Mouse (Mus musculus) kidney, postnatal 0 days (tissue): ENCODE results near the gene Tbl2. TPM values are rescaled to one million over a fixed set of nuclear protein-coding genes. Genes with fewer than 3 reads are reported as not detected.
A peak's percentile ranks its signal among the peaks of the same experiment; 100 is the strongest.

Experiments
- ATAC-seq: fragments of 200-750 bp; cut with Nextera tagmentation; replicated peaks from 2 replicates; pipeline ENCODE4 v1.8.0; 2017; ENCODE audit warnings: low read depth, moderate number of reproducible peaks, moderate TSS enrichment, moderate library complexity; ENCODE audit not compliant: low FRiP score
- DNase-seq: peaks from one replicate; pipeline ENCODE4 v3.0.0-alpha.2; 2016; ENCODE audit warnings: low spot score
- H3K27ac ChIP-seq: fragments of 300-500 bp; sonication (generic); 2 replicates; pipeline ENCODE4 v1.5.1; 2014; ENCODE audit warnings: mild to moderate bottlenecking
- H3K27me3 ChIP-seq: fragments of 300-500 bp; sonication (generic); 2 replicates; pipeline ENCODE4 v1.6.1; 2014; ENCODE audit warnings: low read length, mixed read lengths; ENCODE audit not compliant: insufficient read depth
- H3K36me3 ChIP-seq: fragments of 300-500 bp; sonication (generic); 2 replicates; pipeline ENCODE4 v1.6.1; 2014; ENCODE audit warnings: low read length, mixed read lengths; ENCODE audit not compliant: insufficient read depth
- H3K4me1 ChIP-seq: fragments of 300-500 bp; sonication (generic); replicated peaks from 2 replicates; pipeline ENCODE4 v1.6.1; 2014; ENCODE audit warnings: antibody characterized with exemption, low read length, mixed read lengths; ENCODE audit not compliant: insufficient read depth
- H3K4me2 ChIP-seq: fragments of 300-500 bp; sonication (generic); 2 replicates; pipeline ENCODE4 v1.6.1; 2014; ENCODE audit warnings: mild to moderate bottlenecking, low read length, moderate library complexity, mixed read lengths
- H3K4me3 ChIP-seq: fragments of 300-500 bp; sonication (generic); replicated peaks from 2 replicates; pipeline ENCODE4 v1.5.1; 2014; ENCODE audit warnings: low read depth, low read length
- H3K9ac ChIP-seq: fragments of 300-500 bp; sonication (generic); 2 replicates; pipeline ENCODE4 v1.6.1; 2014; ENCODE audit warnings: low read depth, low read length
- H3K9me3 ChIP-seq: fragments of 300-500 bp; sonication (generic); replicated peaks from 2 replicates; pipeline ENCODE4 v1.6.1; 2016; ENCODE audit warnings: low read length, inconsistent platforms, mixed read lengths
- CTCF ChIP-seq: IDR thresholded peaks from 2 replicates; pipeline ENCODE4 v1.5.1; 2016; ENCODE audit warnings: antibody characterized with exemption, low read depth, mild to moderate bottlenecking, moderate library complexity
- WGBS: fragments of 180-500 bp; shearing (Covaris S2); extraction: QIAGEN DNeasy Blood & Tissue Kit; methylation state at CpG from one replicate; pipeline ENCODE4 v1.1.7; 2014; 5-methylcytosine and 5-hydroxymethylcytosine counted together
- polyA plus RNA-seq: library from polyadenylated mRNA; unstranded; fragments of >200 nt; fragmentation: Nextera tagmentation; extraction: Ambion mirVana; gene quantifications from 2 replicates; pipeline ENCODE4 v1.2.1, GENCODE M21; 2015

Tbl2 gene
- polyA plus RNA-seq, 1 experiment from 2014 or later = 14.5 TPM

DNA sequence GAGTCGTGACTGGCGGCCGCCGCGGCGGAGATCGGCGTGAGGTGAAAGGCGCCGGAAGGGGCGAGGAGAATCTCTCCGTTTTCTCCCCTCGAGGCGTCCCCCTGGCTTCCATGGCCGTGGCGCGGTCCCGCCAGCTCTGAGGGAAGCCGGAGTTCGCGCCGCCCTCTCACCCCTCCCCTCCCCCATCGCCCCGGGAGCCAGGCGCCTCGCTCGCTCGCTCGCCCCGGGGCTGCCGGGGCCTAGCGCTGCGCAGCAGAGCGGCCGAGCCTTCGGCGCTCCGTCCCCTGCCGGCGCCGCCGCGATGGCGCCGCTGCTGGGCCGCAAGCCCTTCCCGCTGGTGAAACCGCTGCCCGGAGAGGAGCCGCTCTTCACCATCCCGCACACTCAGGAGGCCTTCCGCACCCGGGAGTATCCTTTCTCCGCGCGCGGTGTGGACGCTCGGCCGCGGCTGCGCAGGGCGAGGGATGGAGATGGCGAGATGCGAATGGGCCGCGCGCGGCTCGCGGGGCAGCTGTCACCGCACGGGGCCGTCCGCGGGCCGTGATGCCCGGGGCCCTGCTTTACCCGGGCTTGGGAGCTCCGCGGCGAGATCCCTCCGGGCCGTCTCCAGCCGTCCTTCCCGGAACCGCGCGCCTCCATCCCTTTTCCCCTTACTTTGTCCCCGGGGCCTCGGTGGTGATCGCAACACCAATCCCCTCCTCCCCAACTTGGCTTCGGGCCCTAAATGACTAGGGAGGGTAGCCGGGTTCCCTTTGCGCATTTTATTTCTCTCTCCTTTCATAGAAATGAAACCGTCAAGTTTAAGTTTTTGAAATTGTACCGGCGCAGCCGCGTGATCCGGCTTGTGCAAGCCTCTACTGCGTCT, 38.1 kb downstream of the Tbl2 start:
- TF ChIP-seq CTCF = no peak
- Histone ChIP-seq H3K4me2 (peak overlapping the region; percentile 71), H3K9ac (peak overlapping the region; percentile 89), H3K27me3 (no peaks in the 10 kb centered on the region), H3K4me1 (peaks cover 12% of the 10 kb centered on the region), H3K4me3 (peak overlapping the region; percentile 99), H3K9me3 (no peaks in the 10 kb centered on the region), H3K27ac (peak overlapping the region; percentile 96), H3K36me3 (peaks cover 2% of the 10 kb centered on the region; the same call in 1 of the 2 replicates)
- under 1% methylated on average over 77 of the region's 102 CpGs for whole genome bisulfite sequencing
- DNase-seq (peak; percentile 34), ATAC-seq (peak; percentile 29)

GRCm38 (mm10) chr5:135188214-135188554, 38.7 kb downstream of the Tbl2 start:
- H3K36me3 ChIP-seq = no peaks in the 10 kb centered on the region
- no peak for ATAC-seq
- H3K4me3 ChIP-seq = peak overlapping the region; percentile 99
- TF ChIP-seq CTCF = no peak
- under 1% methylated on average over 8 of the region's 8 CpGs for WGBS
- no peaks in the 10 kb centered on the region for H3K9me3 ChIP-seq
- H3K4me1 ChIP-seq = peaks cover 12% of the 10 kb centered on the region
- peak overlapping the region; percentile 89 for H3K9ac ChIP-seq
- no peaks in the 10 kb centered on the region for H3K27me3 ChIP-seq
- peak overlapping the region; percentile 96; the same call in 1 of the 2 replicates for H3K27ac ChIP-seq
- DNase-seq = no peak
- H3K4me2 ChIP-seq = peak overlapping the region; percentile 71

DNA sequence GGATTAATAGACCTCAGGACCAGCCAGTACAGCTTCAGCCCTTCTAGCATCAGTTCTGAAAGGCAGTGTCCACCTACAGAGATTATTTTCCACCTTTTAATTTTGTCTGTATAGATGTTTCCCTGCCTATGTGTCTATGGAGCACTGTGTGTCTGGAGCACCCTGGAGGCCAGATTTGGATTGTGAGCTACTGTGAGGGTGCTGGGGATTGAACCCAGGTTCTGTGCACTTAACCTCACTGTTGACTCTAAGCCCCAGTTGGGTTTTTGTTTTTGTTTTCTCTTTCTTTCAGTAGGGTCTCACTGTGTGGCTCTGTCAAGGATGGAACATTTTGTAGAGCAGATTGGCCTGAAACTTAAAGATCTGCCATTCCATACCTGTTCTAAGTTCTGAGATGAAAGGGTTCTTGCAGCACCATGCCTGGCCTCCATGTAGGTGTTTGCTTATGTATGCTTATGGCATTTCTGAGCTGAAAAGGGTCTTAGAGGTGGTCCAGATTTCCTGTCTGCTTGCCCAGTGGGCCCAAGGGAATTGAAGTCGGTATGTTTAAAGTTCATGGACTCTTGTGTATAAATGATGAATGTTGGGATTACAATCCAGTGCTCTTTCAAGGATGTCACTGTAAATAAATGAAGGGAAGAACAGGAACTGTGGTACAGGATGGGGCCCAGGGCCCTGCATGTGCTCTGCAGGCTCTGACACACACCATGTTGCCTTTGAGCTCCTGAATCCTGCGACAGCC, 40.0 kb downstream of the Tbl2 start:
- H3K4me1 ChIP-seq = peaks cover 12% of the 10 kb centered on the region
- H3K4me2 ChIP-seq = peak overlapping the region; percentile 71
- H3K4me3 ChIP-seq = peak overlapping the region; percentile 99
- H3K9ac ChIP-seq = 0 out of 2 replicates have a peak overlapping the region, but pooled peaks have one; percentile 89
- H3K36me3 ChIP-seq = no peaks in the 10 kb centered on the region
- no peaks in the 10 kb centered on the region for H3K27me3 ChIP-seq
- no peak overlapping the region for H3K27ac ChIP-seq
- no peak for DNase-seq
- no peak for ATAC-seq
- no peak for TF ChIP-seq CTCF
- WGBS = 38% methylated on average over 2 of the region's 2 CpGs
- H3K9me3 ChIP-seq = no peaks in the 10 kb centered on the region

DNA sequence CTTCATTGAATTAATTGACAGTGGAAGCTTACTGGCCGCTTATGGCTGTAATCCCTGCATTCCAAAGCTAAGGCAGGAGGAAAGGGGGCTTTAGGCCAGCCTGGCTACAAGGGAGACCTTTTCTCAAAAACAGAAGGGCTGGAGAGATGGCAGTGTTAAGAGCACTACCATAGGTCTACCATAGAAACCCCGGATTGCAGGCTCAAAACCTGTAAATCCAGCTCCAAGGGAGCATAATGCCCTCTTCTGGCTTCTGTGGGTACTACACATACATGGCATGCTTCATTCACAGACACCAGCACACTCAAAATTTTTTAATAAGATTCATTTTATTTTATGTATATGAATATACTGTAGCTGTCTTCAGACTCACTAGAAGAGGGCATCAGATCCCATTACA, 42.2 kb downstream of the Tbl2 start:
- Histone ChIP-seq H3K9me3 (no peaks in the 10 kb centered on the region), H3K4me2 (no peak overlapping the region), H3K4me3 (no peak overlapping the region), H3K9ac (no peak overlapping the region), H3K27me3 (no peaks in the 10 kb centered on the region), H3K4me1 (peaks cover 12% of the 10 kb centered on the region), H3K27ac (no peak overlapping the region), H3K36me3 (0 out of 2 replicates have a peak, but pooled peaks cover 9% of the 10 kb centered on the region)
- TF ChIP-seq CTCF = peak; percentile 86
- WGBS = 34% methylated on average over 2 of the region's 2 CpGs
- DNase-seq (peak; percentile 87), ATAC-seq (no peak)

GRCm38 (mm10) chr5:135192431-135192830, 43.0 kb downstream of the Tbl2 start:
- Histone ChIP-seq H3K4me1 (peaks cover 12% of the 10 kb centered on the region), H3K27ac (no peak overlapping the region), H3K9ac (no peak overlapping the region), H3K4me3 (no peak overlapping the region), H3K36me3 (0 out of 2 replicates have a peak, but pooled peaks cover 9% of the 10 kb centered on the region), H3K9me3 (no peaks in the 10 kb centered on the region), H3K4me2 (no peak overlapping the region), H3K27me3 (no peaks in the 10 kb centered on the region)
- 95% methylated on average over 1 of the region's 1 CpGs for WGBS
- DNase-seq (no peak), ATAC-seq (no peak)
- TF ChIP-seq CTCF = no peak

DNA sequence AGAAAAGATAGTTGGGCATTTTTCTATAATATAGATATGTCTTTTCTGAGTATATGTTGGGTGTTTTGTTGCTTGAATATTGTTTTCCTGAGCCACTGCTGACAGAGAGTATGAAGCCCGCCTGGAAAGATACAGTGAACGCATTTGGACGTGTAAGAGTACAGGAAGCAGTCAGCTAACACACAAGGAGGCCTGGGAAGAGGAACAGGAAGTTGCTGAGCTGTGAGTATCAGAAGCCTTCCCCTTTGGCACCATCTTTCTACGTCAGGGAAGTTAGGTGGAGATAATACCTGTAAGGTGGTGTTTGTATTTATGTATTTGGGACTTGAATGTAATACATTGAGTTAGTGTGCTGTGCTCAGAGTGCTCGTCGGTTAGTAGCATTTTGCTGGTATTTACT, 46.9 kb downstream of the Tbl2 start:
- Histone ChIP-seq H3K9me3 (no peaks in the 10 kb centered on the region), H3K27ac (no peak overlapping the region), H3K4me1 (no peaks in the 10 kb centered on the region), H3K9ac (no peak overlapping the region), H3K4me2 (no peak overlapping the region), H3K27me3 (no peaks in the 10 kb centered on the region), H3K36me3 (peaks cover 22% of the 10 kb centered on the region), H3K4me3 (no peak overlapping the region)
- no peak for TF ChIP-seq CTCF
- WGBS = 73% methylated on average over 6 of the region's 6 CpGs
- DNase-seq (peak; percentile 18), ATAC-seq (no peak)
